18 mouse cellular contexts compared by ENCODE assay signal in genomic region chr2:34146431-34146830, GRCm38 (mm10).
"Had no signal": no experiment of that assay in that cellular context is flagged by ENCODE, and none has a peak within 500 bp of the region (broad histone marks: within the 10 kb centered on the region; RNA-seq: fewer than 3 reads in every experiment).

No protein-coding gene starts in this region.

- H3K9me3 ChIP-seq: midbrain, embryonic 10.5 days; midbrain, embryonic 12.5 days; neural tube, embryonic 12.5 days; neural tube, embryonic 15.5 days had no signal

- H3K4me2 ChIP-seq: lung, embryonic 14.5 days; midbrain, embryonic 12.5 days; neural tube, embryonic 12.5 days; neural tube, embryonic 15.5 days had no signal

- H3K4me3 ChIP-seq: midbrain, embryonic 10.5 days; midbrain, embryonic 12.5 days; myocyte; neural tube, embryonic 12.5 days; neural tube, embryonic 15.5 days had no signal

- DNase-seq: lung, adult 18-20 months; lung, embryonic 14.5 days; lung, postnatal 10 days; lung, postnatal 4 days; midbrain, embryonic 14.5 days; retina, postnatal 1 day; right cerebral cortex, adult 18-20 months; right cerebral cortex, postnatal 25 days; spleen, adult 18-20 months; thymus, adult 18-20 months; thymus, postnatal 14 days; thymus, postnatal 36 days had no signal

- H3K4me1 ChIP-seq: midbrain, embryonic 12.5 days; neural tube, embryonic 12.5 days had no signal

- H3K36me3 ChIP-seq: midbrain, embryonic 10.5 days; midbrain, embryonic 12.5 days; neural tube, embryonic 12.5 days; neural tube, embryonic 15.5 days had no signal

- ATAC-seq: midbrain, embryonic 16.5 days had no signal

- H3K27me3 ChIP-seq: neural tube, embryonic 12.5 days; neural tube, embryonic 15.5 days had no signal

- H3K9ac ChIP-seq: lung, embryonic 14.5 days; midbrain, embryonic 12.5 days; neural tube, embryonic 12.5 days; neural tube, embryonic 15.5 days had no signal

- H3K27ac ChIP-seq: midbrain, embryonic 10.5 days; midbrain, embryonic 12.5 days; neural tube, embryonic 12.5 days had no signal
